Mouse (Mus musculus) stomach, postnatal 0 days (tissue): Measurements from ENCODE around the gene E130114P18Rik. TPM values are rescaled to one million over a fixed set of nuclear protein-coding genes. Genes with fewer than 3 reads are reported as not detected.

ENCODE experiments used
- ATAC-seq: fragments of 200-750 bp; cut with Nextera tagmentation; 2 replicates; pipeline ENCODE4 v1.8.0; 2017; ENCODE audit not compliant: low FRiP score, low TSS enrichment
- DNase-seq: peaks from one replicate; pipeline ENCODE4 v3.0.0-alpha.2; 2016; ENCODE audit warnings: low spot score
- H3K27ac ChIP-seq: fragments of 300-500 bp; sonication (generic); replicated peaks from 2 replicates; pipeline ENCODE4 v1.5.1; 2014; ENCODE audit warnings: mild to moderate bottlenecking, control low read depth
- H3K27me3 ChIP-seq: fragments of 300-500 bp; sonication (generic); 2 replicates; pipeline ENCODE4 v1.6.1; 2014; ENCODE audit warnings: low read length; ENCODE audit not compliant: control insufficient read depth, insufficient read depth
- H3K36me3 ChIP-seq: fragments of 300-500 bp; sonication (generic); 2 replicates; pipeline ENCODE4 v1.6.1; 2014; ENCODE audit warnings: low read length, mixed read lengths; ENCODE audit not compliant: control insufficient read depth, insufficient read depth
- H3K4me1 ChIP-seq: fragments of 300-500 bp; sonication (generic); replicated peaks from 2 replicates; pipeline ENCODE4 v1.6.1; 2014; ENCODE audit warnings: antibody characterized with exemption; ENCODE audit not compliant: control insufficient read depth, insufficient read depth
- H3K4me2 ChIP-seq: fragments of 300-500 bp; sonication (generic); replicated peaks from 2 replicates; pipeline ENCODE4 v1.6.1; 2014; ENCODE audit warnings: low read depth, mild to moderate bottlenecking, control low read depth, moderate library complexity
- H3K4me3 ChIP-seq: fragments of 300-500 bp; sonication (generic); 2 replicates; pipeline ENCODE4 v1.5.1; 2014; ENCODE audit warnings: low read depth, low read length, control low read depth
- H3K9ac ChIP-seq: fragments of 300-500 bp; sonication (generic); 2 replicates; pipeline ENCODE4 v1.6.1; 2014; ENCODE audit warnings: mild to moderate bottlenecking, low read length, control low read depth, mixed read lengths
- H3K9me3 ChIP-seq: fragments of 300-500 bp; sonication (generic); 2 replicates; pipeline ENCODE4 v1.6.1; 2016; ENCODE audit warnings: low read length; ENCODE audit not compliant: control insufficient read depth
- CTCF ChIP-seq: IDR thresholded peaks from 2 replicates; pipeline ENCODE4 v1.5.1; 2016; ENCODE audit warnings: antibody characterized with exemption, low read depth, mild to moderate bottlenecking, moderate library complexity
- EP300 ChIP-seq: optimal IDR thresholded peaks from 2 replicates; pipeline ENCODE3; 2016; ENCODE audit warnings: antibody characterized with exemption
- WGBS: fragments of 180-500 bp; shearing (Covaris S2); extraction: QIAGEN DNeasy Blood & Tissue Kit; methylation state at CpG from one replicate; pipeline ENCODE4 v1.1.7; 2014; 5-methylcytosine and 5-hydroxymethylcytosine counted together
- polyA plus RNA-seq: library from polyadenylated mRNA; unstranded; fragments of >200 nt; fragmentation: Nextera tagmentation; extraction: Ambion mirVana; gene quantifications from 2 replicates; pipeline ENCODE4 v1.2.1, GENCODE M21; 2015

The E130114P18Rik gene
- polyA plus RNA-seq, 1 experiment from 2014 or later = 1.2 TPM

- TF ChIP-seq EP300 (no peak), CTCF (no peak)
- DNase-seq (no peak), ATAC-seq (no peak)
- Histone ChIP-seq H3K9me3 (no peaks in the 10 kb centered on the region), H3K36me3 (peaks cover 6% of the 10 kb centered on the region; the same call in 1 of the 2 replicates), H3K9ac (no peak overlapping the region), H3K4me2 (peak overlapping the region; percentile 36), H3K27ac (no peak overlapping the region), H3K27me3 (no peaks in the 10 kb centered on the region), H3K4me1 (no peaks in the 10 kb centered on the region), H3K4me3 (no peak overlapping the region)
- WGBS = 54% methylated on average over 7 of the region's 7 CpGs
Measured at GRCm38 (mm10) chr4:97780666-97781435, 3.0 kb upstream of the E130114P18Rik start.

GRCm38 (mm10) chr4:97780024-97780423 is 2.1 kb upstream of the E130114P18Rik start:
- 50% methylated on average over 7 of the region's 7 CpGs for WGBS
- Histone ChIP-seq H3K27ac (peak overlapping the region; percentile 96; the same call in 1 of the 2 replicates), H3K9me3 (no peaks in the 10 kb centered on the region), H3K9ac (peak overlapping the region; percentile 99; the same call in 1 of the 2 replicates), H3K27me3 (no peaks in the 10 kb centered on the region), H3K4me1 (no peaks in the 10 kb centered on the region), H3K4me2 (peak overlapping the region; percentile 88), H3K36me3 (peaks cover 6% of the 10 kb centered on the region; the same call in 1 of the 2 replicates), H3K4me3 (peak overlapping the region; percentile 96)
- DNase-seq (no peak), ATAC-seq (no peak)
- no peak for TF ChIP-seq EP300
- no peak for TF ChIP-seq CTCF

DNA sequence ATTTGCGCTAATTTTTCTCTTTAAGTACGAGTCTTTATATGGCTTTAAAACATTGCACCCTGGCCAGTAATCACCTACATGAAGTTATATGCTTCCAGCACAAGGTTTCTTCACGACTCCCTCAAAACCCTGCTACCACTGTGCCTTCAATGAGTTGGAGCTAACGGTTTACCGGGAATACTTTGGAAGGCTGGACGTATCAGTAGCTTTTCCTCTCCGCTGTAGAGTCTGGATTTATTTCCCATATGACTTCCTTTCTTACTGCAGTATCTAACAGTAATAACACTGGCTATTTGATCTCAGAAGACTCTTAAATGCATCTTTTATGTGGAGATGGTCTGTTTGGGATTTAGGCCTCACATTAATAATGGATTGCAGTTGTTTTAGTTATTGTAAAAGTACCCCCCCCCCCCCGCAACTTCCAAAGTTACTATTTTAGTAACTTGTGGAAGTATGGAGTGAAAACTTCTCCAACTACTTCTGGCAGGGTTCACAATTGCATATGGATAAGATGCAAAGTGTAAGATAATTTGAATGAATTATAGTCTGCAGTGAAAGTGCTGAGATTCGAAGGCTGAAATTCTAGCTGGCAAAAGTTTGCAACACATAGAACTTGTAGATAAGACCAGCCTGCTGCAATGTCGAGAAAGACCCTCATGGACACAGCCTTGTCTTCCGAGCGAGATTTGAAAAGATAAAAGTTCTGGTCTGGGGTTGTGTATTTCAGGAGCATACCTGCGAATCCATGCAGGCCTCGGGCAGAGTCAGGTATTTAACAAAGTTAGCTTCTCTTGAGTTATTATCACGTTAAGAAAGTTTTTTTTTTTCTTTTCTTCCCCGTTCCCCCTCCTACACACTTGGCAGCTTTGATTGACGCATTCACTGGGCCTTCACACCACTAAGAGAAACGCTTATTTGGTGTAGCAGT is 1.4 kb upstream of the E130114P18Rik start:
- Histone ChIP-seq H3K4me3 (peak overlapping the region; percentile 96), H3K4me1 (no peaks in the 10 kb centered on the region), H3K9ac (peak overlapping the region; percentile 99), H3K36me3 (peaks cover 6% of the 10 kb centered on the region; the same call in 1 of the 2 replicates), H3K27me3 (no peaks in the 10 kb centered on the region), H3K27ac (peak overlapping the region; percentile 96), H3K4me2 (peak overlapping the region; percentile 88), H3K9me3 (no peaks in the 10 kb centered on the region)
- ATAC-seq (no peak), DNase-seq (no peak)
- no peak for TF ChIP-seq CTCF
- TF ChIP-seq EP300 = no peak
- WGBS = 28% methylated on average over 18 of the region's 18 CpGs

GRCm38 (mm10) chr4:97778211-97779002 is 529 bp upstream of the E130114P18Rik start:
- Histone ChIP-seq H3K4me2 (peak overlapping the region; percentile 88), H3K4me1 (0 out of 2 replicates have a peak, but pooled peaks cover 4% of the 10 kb centered on the region), H3K9ac (peak overlapping the region; percentile 99), H3K27me3 (no peaks in the 10 kb centered on the region), H3K9me3 (no peaks in the 10 kb centered on the region), H3K4me3 (peak overlapping the region; percentile 96), H3K27ac (peak overlapping the region; percentile 96), H3K36me3 (peaks cover 3% of the 10 kb centered on the region; the same call in 1 of the 2 replicates)
- peak; percentile 29; the same call in 1 of the 2 replicates for ATAC-seq
- TF ChIP-seq EP300 = no peak
- TF ChIP-seq CTCF = no peak
- WGBS = under 1% methylated on average over 77 of the region's 94 CpGs
- DNase-seq = peak; percentile 50

DNA sequence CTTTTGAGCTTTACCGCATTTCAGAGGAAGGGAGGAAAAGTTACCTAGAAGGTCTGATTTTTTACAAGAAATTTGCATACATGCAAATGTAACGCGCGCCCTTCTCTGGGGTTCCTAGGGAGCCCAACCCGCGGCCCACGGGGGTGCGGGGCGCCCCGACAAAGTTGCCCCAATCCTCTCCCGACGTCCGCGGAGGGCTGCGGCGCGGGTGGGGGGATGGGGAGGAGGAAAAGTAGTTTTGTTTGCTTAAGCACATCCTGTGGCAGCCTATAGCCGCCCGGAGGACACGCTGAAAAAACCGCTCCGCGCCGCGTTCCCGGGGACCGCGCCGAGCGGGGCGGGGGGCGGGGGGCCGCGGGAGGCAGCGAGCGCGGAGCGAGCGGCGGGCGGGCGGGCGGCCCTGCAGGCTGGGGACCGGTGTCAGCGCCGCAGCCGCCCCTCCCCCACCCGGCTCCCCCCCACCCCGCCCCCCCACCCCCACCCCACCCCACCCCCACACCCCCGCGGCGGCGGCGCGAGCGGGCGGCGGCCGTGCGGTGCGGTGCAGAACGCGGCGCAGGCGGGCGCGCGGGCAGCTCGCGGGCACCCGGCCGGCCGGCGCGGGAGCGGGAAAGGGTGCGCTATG is 685 bp downstream of the E130114P18Rik start:
- H3K27ac ChIP-seq = peak overlapping the region; percentile 96
- H3K27me3 ChIP-seq = no peaks in the 10 kb centered on the region
- TF ChIP-seq CTCF = no peak
- TF ChIP-seq EP300 = no peak
- DNase-seq (peak; percentile 57), ATAC-seq (peak; percentile 41)
- H3K4me2 ChIP-seq = peak overlapping the region; percentile 88
- peak overlapping the region; percentile 99 for H3K9ac ChIP-seq
- H3K9me3 ChIP-seq = no peaks in the 10 kb centered on the region
- WGBS = under 1% methylated on average over 26 of the region's 77 CpGs
- H3K36me3 ChIP-seq = no peaks in the 10 kb centered on the region
- H3K4me3 ChIP-seq = peak overlapping the region; percentile 96
- 0 out of 2 replicates have a peak, but pooled peaks cover 4% of the 10 kb centered on the region for H3K4me1 ChIP-seq
